24 mouse cellular contexts compared by ENCODE assay signal in the genomic region with DNA sequence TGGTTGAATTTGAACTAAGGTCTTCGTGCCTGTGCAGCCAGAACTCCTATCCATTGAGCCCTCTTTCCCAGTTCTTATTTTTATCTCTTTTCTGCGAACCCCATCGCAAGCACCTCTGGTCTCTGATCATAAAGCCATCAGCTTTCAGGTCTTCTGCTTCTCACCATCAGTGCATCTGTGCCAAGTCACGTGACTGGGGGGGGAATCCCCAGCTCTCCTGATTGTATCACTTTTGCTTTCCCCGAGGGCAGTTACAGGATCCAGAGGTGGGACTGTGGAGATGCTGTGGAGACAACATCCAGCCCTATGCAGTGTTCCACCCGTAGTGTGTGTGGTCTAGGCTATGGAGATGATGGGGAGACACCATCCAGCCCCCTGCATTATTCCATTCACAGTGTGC.
DNase-seq lines count a peak whose midpoint lies in the region; TF ChIP-seq lines count a peak whose summit lies in the region.
"Had no signal": no experiment of that assay in that cellular context is flagged by ENCODE, and none has a peak within 500 bp of the region (broad histone marks: within the 10 kb centered on the region; RNA-seq: fewer than 3 reads in every experiment).

No protein-coding gene starts in this region.

- TF ChIP-seq POLR2A in CH12.LX (IDR thresholded peaks at IDR 0.05; ENCODE audit: low read depth, low read length): no peak

- no peaks in the 10 kb centered on the region for H3K36me3 ChIP-seq in CH12.LX (replicated peaks in 1 of 2; ENCODE audit: control insufficient read depth in 1 of 2, insufficient read depth in 1 of 2, low read length in 1 of 2)
- H3K36me3 ChIP-seq: embryonic facial prominence, embryonic 12.5 days; embryonic facial prominence, embryonic 15.5 days; heart, embryonic 10.5 days; heart, embryonic 13.5 days had no signal

- peaks cover 4 to 10% of the 10 kb centered on the region in 2 experiments for H3K4me1 ChIP-seq in CH12.LX (ENCODE audit: control insufficient read depth in 1 of 2, insufficient read depth in 2 of 2)
- H3K4me1 ChIP-seq: embryonic facial prominence, embryonic 12.5 days; embryonic facial prominence, embryonic 15.5 days; forebrain, embryonic 13.5 days; heart, embryonic 10.5 days; heart, embryonic 13.5 days had no signal

- no peak for TF ChIP-seq RAD21 in CH12.LX (IDR thresholded peaks at IDR 0.05; ENCODE audit: low read depth, low read length)

- H3K4me3 ChIP-seq in CH12.LX (replicated peaks in 1 of 3; ENCODE audit: low read depth in 2 of 3, low read length in 2 of 3, poor library complexity in 1 of 3): peak overlapping the region in 1 of 3 experiments; percentile 21
- H3K4me3 ChIP-seq: embryonic facial prominence, embryonic 12.5 days; embryonic facial prominence, embryonic 15.5 days; forebrain, embryonic 13.5 days; gastrocnemius, adult 2 months; heart, embryonic 10.5 days; heart, embryonic 13.5 days had no signal

- no peaks in the 10 kb centered on the region for H3K79me2 ChIP-seq in CH12.LX (replicated peaks; ENCODE audit: control insufficient read depth, extremely low read depth, insufficient read depth, poor library complexity, severe bottlenecking)

- no peak for TF ChIP-seq CTCF in CH12.LX (conservative IDR thresholded peaks at IDR 0.05 in 1 of 2, IDR thresholded peaks at IDR 0.05 in 1 of 2; ENCODE audit: low read depth in 2 of 2, low read length in 2 of 2)

- H3K9me3 ChIP-seq in CH12.LX (replicated peaks; ENCODE audit: low read length): no peaks in the 10 kb centered on the region
- H3K9me3 ChIP-seq: embryonic facial prominence, embryonic 15.5 days; forebrain, embryonic 13.5 days; heart, embryonic 10.5 days had no signal

- in situ Hi-C loops in CH12.LX (cut with MboI; ENCODE audit: low pct_ligation_motif_present, low pct_unique_long_range_greater_than_20kb, low sequenced_read_pairs): no loop called here

- H3K27me3 ChIP-seq in CH12.LX (replicated peaks): no peaks in the 10 kb centered on the region
- H3K27me3 ChIP-seq: embryonic facial prominence, embryonic 12.5 days; embryonic facial prominence, embryonic 15.5 days; forebrain, embryonic 13.5 days; heart, embryonic 13.5 days had no signal

- no peak overlapping the region for H3K27ac ChIP-seq in CH12.LX (ENCODE audit: insufficient read depth, low read depth)
- H3K27ac ChIP-seq: embryonic facial prominence, embryonic 12.5 days; embryonic facial prominence, embryonic 15.5 days; forebrain, embryonic 13.5 days; gastrocnemius, adult 2 months; heart, embryonic 10.5 days; heart, embryonic 13.5 days; hindbrain, embryonic 14.5 days; hindbrain, postnatal 0 days had no signal

- TF ChIP-seq EP300 in CH12.LX (IDR thresholded peaks at IDR 0.05; ENCODE audit: low read length): no peak

- H3K4me2 ChIP-seq in CH12.LX (ENCODE audit: insufficient read depth, low read depth, poor library complexity, severe bottlenecking): peak overlapping the region; percentile 34
- H3K4me2 ChIP-seq: embryonic facial prominence, embryonic 12.5 days; embryonic facial prominence, embryonic 15.5 days; forebrain, embryonic 13.5 days; heart, embryonic 13.5 days; hindbrain, embryonic 14.5 days had no signal

- dilution Hi-C loops in CH12.LX (cut with MboI; ENCODE audit: extremely low pct_ligation_motif_present, extremely low pct_unique_long_range_greater_than_20kb, low sequenced_read_pairs): no loop called here

- H3K9ac ChIP-seq in CH12.LX (ENCODE audit: insufficient read depth, low read depth): no peak overlapping the region
- H3K9ac ChIP-seq: embryonic facial prominence, embryonic 12.5 days; embryonic facial prominence, embryonic 15.5 days; forebrain, embryonic 13.5 days; heart, embryonic 13.5 days; hindbrain, embryonic 14.5 days had no signal

- DNase-seq in heart, adult 11 months: peak; percentile 74
- DNase-seq in heart, adult 9 months (ENCODE audit: low spot score in 2 of 2): no peak
- DNase-seq in CH12.LX (ENCODE audit: extremely low read depth): peak; percentile 66
- DNase-seq in naive thymus-derived CD4-positive, alpha-beta T cell, adult 2 months (ENCODE audit: low read depth): peak; percentile 17
- no peak for DNase-seq in cerebellum, postnatal 10 days
- DNase-seq in layer of hippocampus, postnatal 10 days (ENCODE audit: low spot score in 2 of 2): no peak
- no peak for DNase-seq in right cerebral cortex, postnatal 4 days
- DNase-seq: adrenal gland, adult 8-10 months; adrenal gland, postnatal 25 days; cerebellum, adult 11-12 months; cerebellum, adult 8-10 months; cerebellum, postnatal 14 days; gastrocnemius, adult 2 months; gastrocnemius, postnatal 14 days; heart, adult 18-20 months; heart, postnatal 14 days; heart, postnatal 4 days had no signal

TF ChIP-seq in CH12.LX, 34 proteins besides CTCF, POLR2A, EP300 and RAD21:
- no peak for TF ChIP-seq ELF1 (IDR thresholded peaks at IDR 0.05; ENCODE audit: low read depth, low read length)
- TF ChIP-seq MAX (IDR thresholded peaks at IDR 0.05; ENCODE audit: low read length): peak; percentile 48; the same call in 1 of the 2 replicates
- peak; percentile 87 for TF ChIP-seq USF1 (IDR thresholded peaks at IDR 0.05; ENCODE audit: low read depth, low read length)
- TF ChIP-seq USF2 (conservative IDR thresholded peaks at IDR 0.05; ENCODE audit: low read depth, low read length): peak; percentile 89
- TF ChIP-seq SMC3 (IDR thresholded peaks at IDR 0.05; ENCODE audit: low read depth, low read length): no peak
- no peak for TF ChIP-seq GABPA (IDR thresholded peaks at IDR 0.05; ENCODE audit: insufficient replicate concordance, low read depth, low read length)
- TF ChIP-seq KAT2A (IDR thresholded peaks at IDR 0.05; ENCODE audit: insufficient replicate concordance, low read length): no peak
- peak; percentile 78 for TF ChIP-seq BHLHE40 (IDR thresholded peaks at IDR 0.05; ENCODE audit: low read depth, low read length)
- no peak for TF ChIP-seq JUND (conservative IDR thresholded peaks at IDR 0.05; ENCODE audit: low read depth, low read length)
- no peak for TF ChIP-seq MYC (IDR thresholded peaks at IDR 0.05; ENCODE audit: low read depth, low read length)
- no peak for TF ChIP-seq NELFE (IDR thresholded peaks at IDR 0.05; ENCODE audit: low read depth, low read length)

Comparison
In these comparisons a context has a peak if more than half of its experiments do, and no peak if none do; other contexts are left out.
1. DNase-seq: peak in heart, adult 11 months (single experiment), CH12.LX (single experiment) and naive thymus-derived CD4-positive, alpha-beta T cell, adult 2 months (single experiment); none in heart, adult 9 months (0 of 2), cerebellum, postnatal 10 days (0 of 2), layer of hippocampus, postnatal 10 days (0 of 2) and right cerebral cortex, postnatal 4 days (single experiment).